Mouse (Mus musculus) MEL (cell line): ENCODE results near the gene Fut1.

Experiments used
- CHD2 ChIP-seq: IDR thresholded peaks from 2 replicates; pipeline ENCODE4 v1.6.1; 2011; ENCODE audit warnings: low read length, improper control_type of control experiment
- CTCF ChIP-seq, 3 experiments: IDR thresholded peaks in 2 of 3; conservative IDR thresholded peaks in 1 of 3; 2 replicates each; pipeline ENCODE4 v1.5.1; 2011 to 2012; ENCODE audit warnings: low read length in 3 of 3, low read depth in 2 of 3, mild to moderate bottlenecking in 2 of 3, improper control_type of control experiment in 1 of 3, inconsistent platforms in 1 of 3, mixed read lengths in 1 of 3, moderate library complexity in 1 of 3; ENCODE audit not compliant: control insufficient read depth in 1 of 3, insufficient read depth in 1 of 3, poor library complexity in 1 of 3, severe bottlenecking in 1 of 3
- NELFE ChIP-seq: IDR thresholded peaks from 2 replicates; pipeline ENCODE4 v1.6.1; 2011; ENCODE audit warnings: low read depth, low read length, improper control_type of control experiment
- POLR2A ChIP-seq, 2 experiments: IDR thresholded peaks; 2 replicates each; pipeline ENCODE4 v1.6.1; 2011 to 2012; ENCODE audit warnings: low read length in 2 of 2, mild to moderate bottlenecking in 2 of 2, control low read depth in 1 of 2, improper control_type of control experiment in 1 of 2, low read depth in 1 of 2, moderate library complexity in 1 of 2; ENCODE audit not compliant: control insufficient read depth in 1 of 2, insufficient read depth in 1 of 2, poor library complexity in 1 of 2

DNA sequence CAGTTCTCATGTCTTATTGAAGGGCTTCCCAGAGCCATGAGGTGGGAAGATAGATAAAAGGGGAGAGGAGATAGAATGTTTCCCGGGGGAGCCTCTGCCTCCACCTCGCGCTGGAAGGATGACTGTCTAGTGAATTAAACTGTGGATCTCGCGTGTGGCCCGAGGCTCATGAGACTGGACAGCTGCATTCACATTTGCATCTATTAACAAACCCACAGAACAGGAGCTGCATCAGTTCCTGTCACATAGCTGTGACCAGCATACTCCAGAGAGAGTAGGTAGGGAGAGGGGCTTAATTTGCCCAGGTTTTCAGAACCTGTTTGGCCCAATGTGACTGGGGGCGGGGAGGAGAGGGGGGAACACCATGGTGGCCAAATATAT, 28.5 kb downstream of the Fut1 start:
- TF ChIP-seq CHD2 (no peak), POLR2A (IDR thresholded peaks at IDR 0.05; ENCODE audit: control insufficient read depth in 1 of 2, insufficient read depth in 1 of 2, low read depth in 1 of 2, low read length in 2 of 2, poor library complexity in 1 of 2) (no peak), NELFE (no peak), CTCF (IDR thresholded peaks at IDR 0.05 in 2 of 3, conservative IDR thresholded peaks at IDR 0.05 in 1 of 3; ENCODE audit: control insufficient read depth in 1 of 3, insufficient read depth in 1 of 3, low read depth in 2 of 3, low read length in 3 of 3, poor library complexity in 1 of 3, severe bottlenecking in 1 of 3) (no peak)
